Mouse (Mus musculus) fibroblast of lung, adult 2 months (primary cell): ENCODE data around the gene Ptcd1.
"Not testable (repeated sequence)": the region's sequence is repeated elsewhere in the genome, so short reads cannot be mapped to it uniquely, and the experiment has no call there.

Experiments
- DNase-seq: peaks from one replicate; pipeline ENCODE4 v3.0.0-alpha.2; 2011; ENCODE audit warnings: low read depth

The Ptcd1 gene

DNA sequence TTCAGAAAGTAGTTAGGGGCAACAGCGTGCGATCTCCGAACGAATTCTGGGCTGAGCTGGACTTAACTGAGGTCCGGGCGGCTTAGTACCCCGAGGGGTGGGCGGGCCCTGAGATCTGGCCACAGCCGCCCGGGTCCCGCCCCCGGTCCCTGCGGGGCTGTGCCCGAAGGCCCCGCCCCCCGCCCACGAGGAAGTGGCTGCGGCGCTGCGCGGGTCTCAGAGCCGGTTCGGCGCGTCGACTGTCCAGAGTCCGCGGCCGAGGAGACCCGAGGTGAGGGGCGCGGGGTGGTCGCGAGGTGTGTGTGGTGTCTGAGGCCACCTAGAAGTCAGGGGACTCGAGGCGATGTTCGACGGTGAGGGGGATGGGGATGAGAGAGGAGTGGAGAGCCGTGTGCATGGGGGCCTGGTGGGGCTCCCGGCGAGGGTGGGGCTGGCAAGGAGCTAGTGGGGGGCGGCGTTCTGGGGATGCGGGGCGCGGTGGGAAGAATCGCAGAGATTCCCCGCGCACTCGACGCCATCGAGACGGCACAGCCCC lies 52.8 kb downstream of the Ptcd1 start, which contains the start of gene Arpc1b:
Arpc1b (plus strand) TSS at position 145 of the 535 bp plus-strand sequence.
- DNase-seq, result no peak

DNA sequence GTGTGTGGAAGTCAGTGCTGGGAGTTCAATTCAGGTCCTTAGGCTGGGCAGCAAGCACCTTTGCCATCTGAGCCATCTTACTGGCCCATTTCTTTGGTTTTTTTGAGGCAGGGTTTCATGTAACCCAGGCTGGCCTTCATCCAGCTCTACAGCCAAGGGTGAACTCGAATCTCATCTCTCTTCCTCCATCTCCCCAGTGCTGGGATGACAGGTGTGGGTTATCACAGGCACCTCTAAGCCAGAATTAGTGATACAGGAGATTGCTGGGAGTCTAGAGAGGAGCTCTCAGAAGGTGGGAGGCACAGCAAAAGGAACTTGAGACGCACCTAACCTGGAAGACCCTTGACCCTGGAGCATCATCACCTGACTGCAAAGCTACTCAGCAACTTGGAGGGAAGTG lies 53.5 kb downstream of the Ptcd1 start:
- no peak for DNase-seq

GRCm38 (mm10) chr5:145112566-145112965 lies 54.3 kb downstream of the Ptcd1 start:
- no peak for DNase-seq

DNA sequence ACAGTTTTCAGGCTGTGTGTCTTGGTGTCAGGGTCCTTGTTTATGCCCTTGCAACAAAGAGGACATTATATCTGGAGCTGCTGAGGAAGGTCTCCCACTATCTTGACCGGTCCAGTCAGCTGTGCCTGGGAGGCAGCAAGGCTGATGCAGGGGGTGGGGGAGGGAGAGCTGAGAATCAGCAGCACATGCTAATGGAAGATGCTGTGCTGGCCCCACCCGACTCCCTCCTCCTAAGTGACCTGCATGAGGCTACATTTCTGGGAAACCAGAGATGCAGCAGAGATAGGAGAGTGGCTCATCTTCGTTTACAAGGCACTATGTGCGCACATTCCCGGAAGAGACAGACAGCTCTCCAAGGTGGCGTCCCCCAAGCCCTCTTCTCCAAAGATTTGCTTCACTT lies 56.5 kb downstream of the Ptcd1 start:
- no peak for DNase-seq

GRCm38 (mm10) chr5:145105694-145106275 lies 61.1 kb downstream of the Ptcd1 start:
- DNase-seq, result no peak

DNA sequence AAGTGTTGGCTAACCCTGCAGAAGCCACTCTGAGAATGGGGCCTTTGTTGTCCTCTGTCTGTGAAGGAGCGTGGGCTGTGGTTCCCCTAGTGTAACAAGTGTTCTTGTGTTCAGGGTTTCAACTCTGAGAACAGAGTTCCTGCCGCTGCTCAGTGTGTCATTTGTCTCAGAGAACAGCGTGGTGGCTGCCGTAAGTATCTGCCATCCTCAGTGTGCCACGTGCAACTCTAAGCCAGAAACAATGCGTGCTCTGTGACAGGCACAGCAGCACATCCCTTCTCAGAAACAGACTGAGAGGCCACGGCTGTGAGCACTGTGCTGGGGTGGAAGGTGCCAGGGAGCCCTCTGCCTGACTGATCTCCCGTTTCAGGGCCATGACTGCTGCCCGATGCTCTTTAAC lies 62.6 kb downstream of the Ptcd1 start:
- no peak for DNase-seq

DNA sequence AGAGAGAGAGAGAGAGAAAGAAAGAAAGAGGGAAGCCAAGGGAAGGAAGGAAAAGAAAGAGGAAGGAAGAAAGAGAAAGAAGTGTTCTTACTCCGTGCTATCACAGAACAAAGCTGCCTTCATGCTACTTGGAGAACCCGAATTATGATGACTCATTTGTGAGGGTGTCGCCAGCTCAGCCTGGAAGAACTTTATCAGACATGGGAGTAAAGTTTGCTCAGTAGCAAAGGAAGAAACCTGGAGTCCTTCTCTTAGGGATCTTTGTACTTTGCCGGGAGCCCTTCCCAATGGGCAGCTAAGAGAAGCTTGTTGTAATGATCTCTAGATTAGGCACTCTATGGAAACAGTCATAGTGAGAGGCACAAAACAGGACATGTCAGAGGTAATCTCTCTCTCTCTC lies 64.2 kb downstream of the Ptcd1 start:
- peak; percentile 51 for DNase-seq

GRCm38 (mm10) chr5:145101451-145101850 lies 65.5 kb downstream of the Ptcd1 start:
- not testable (repeated sequence) for DNase-seq

DNA sequence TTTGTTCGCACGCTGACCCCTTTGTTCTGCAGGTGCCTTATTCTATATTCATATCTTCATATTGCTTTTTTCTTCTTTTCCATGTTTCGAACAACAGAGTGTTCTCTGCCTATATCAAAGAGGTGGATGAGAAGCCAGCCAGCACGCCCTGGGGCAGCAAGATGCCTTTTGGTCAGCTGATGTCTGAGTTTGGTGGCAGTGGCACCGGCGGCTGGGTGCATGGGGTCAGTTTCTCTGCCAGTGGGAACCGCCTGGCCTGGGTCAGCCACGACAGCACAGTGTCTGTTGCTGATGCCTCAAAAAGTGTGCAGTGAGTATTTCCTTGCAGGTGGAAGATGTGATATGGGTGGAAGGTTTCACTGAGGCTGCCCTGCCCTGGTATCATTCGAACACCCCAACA lies 65.9 kb downstream of the Ptcd1 start:
- no peak for DNase-seq

DNA sequence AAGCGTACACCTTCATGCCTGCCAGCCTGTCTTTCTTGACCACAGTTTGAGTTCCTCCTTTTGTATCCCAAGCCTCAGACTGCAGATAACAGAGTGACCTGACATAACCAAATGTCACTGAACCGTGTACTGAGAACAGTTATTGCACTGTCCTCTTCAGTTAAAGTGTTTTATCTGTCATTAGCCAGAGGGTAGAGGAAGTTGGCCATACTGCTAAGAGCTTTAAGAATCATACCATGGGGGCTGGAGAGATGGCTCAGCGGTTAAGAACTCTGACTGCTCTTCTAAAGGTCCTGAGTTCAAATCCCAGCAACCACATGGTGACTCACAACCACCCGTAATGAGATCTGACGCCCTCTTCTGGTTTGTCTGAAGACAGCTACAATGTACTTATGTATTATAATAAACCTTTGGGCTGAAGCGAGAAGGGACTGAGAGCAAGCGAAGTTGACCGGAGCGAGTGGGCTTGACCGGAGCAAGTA lies 68.5 kb downstream of the Ptcd1 start:
- DNase-seq, result no peak
